Mouse (Mus musculus): ENCODE data around the gene Slc44a3. TPM values are rescaled to one million over a fixed set of nuclear protein-coding genes. Genes with fewer than 3 reads are reported as not detected.

Slc44a3 gene
- polyA plus RNA-seq, 1 experiment, result 23.2 TPM

GRCm38 (mm10) chr3:121416171-121417154 is 115.7 kb downstream of the Slc44a3 start:
- no peak for TF ChIP-seq POLR2A (IDR thresholded peaks at IDR 0.05; ENCODE audit: borderline replicate concordance, extremely low read depth, low read depth, low read length)
- TF ChIP-seq CTCF (IDR thresholded peaks at IDR 0.05; ENCODE audit: insufficient read depth, low read length), result no peak
- no peak for DNase-seq
- WGBS, result 86% methylated on average over 5 of the region's 5 CpGs

GRCm38 (mm10) chr3:121411450-121411849 is 120.8 kb downstream of the Slc44a3 start:
- no peak for DNase-seq
- 76% methylated on average over 6 of the region's 6 CpGs for WGBS

More at GRCm38 (mm10) chr3:121416171-121417154, 115.7 kb downstream of the Slc44a3 start:
- H3K4me3 ChIP-seq (replicated peaks; ENCODE audit: extremely low read depth, low read depth, low read length), result no peak overlapping the region
- no peaks in the 10 kb centered on the region for H3K4me1 ChIP-seq (ENCODE audit: control insufficient read depth, insufficient read depth, low read length)

More at GRCm38 (mm10) chr3:121411450-121411849, 120.8 kb downstream of the Slc44a3 start:
- no peak for TF ChIP-seq POLR2A (IDR thresholded peaks at IDR 0.05; ENCODE audit: borderline replicate concordance, extremely low read depth, low read depth, low read length)
- TF ChIP-seq CTCF (IDR thresholded peaks at IDR 0.05; ENCODE audit: insufficient read depth, low read length), result no peak
- H3K4me1 ChIP-seq (ENCODE audit: control insufficient read depth, insufficient read depth, low read length), result no peaks in the 10 kb centered on the region
- H3K4me3 ChIP-seq (replicated peaks; ENCODE audit: extremely low read depth, low read depth, low read length), result no peak overlapping the region

Other genes with a start within 250 kb of the Slc44a3 start
- 2.3 TPM in 2 replicates for gene Tmem56, start 249.3 kb downstream of the Slc44a3 start, polyA plus RNA-seq (2012; rRNA removed)
- 19.6 and 24.5 TPM in 2 replicates for gene Alg14, start 240.6 kb downstream of the Slc44a3 start, polyA plus RNA-seq (2012; rRNA removed)
- gene Cnn3, start 105.9 kb downstream of the Slc44a3 start, polyA plus RNA-seq (2012; rRNA removed), result 165 and 170 TPM in 2 replicates
- not detected in 2 replicates for gene 4930432M17Rik, start 138.4 kb upstream of the Slc44a3 start, polyA plus RNA-seq (2012; rRNA removed)
- 35.4 and 42.7 TPM in 2 replicates for gene F3, start 191.1 kb upstream of the Slc44a3 start, polyA plus RNA-seq (2012; rRNA removed)

Data from lung, adult 2 months (tissue).